24 mouse cellular contexts compared by ENCODE assay signal in the genomic region with DNA sequence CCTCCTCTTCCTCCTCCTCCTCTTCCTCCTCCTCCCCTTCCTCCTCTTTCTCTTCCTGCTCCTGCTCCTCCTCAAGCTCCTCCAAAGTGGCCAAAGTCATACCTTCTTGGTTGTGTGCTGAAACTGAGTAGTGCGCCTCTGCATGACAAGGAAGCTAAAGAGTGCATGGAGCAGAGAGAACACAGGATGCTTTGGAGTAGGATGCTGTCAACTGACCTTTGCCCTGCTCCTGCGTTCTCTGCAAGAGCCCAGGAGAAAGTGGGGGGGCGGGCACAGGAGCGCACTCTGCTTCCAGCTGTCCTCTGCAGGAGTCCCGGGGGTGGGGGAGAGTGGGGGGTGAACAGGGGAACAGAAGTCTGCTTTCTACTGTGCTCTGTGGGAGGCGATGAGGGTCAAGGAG.
DNase-seq lines count a peak whose midpoint lies in the region; ATAC-seq and TF ChIP-seq lines count a peak whose summit lies in the region.
"Had no signal": no experiment of that assay in that cellular context is flagged by ENCODE, and none has a peak within 500 bp of the region (broad histone marks: within the 10 kb centered on the region; RNA-seq: fewer than 3 reads in every experiment).

No protein-coding gene starts in this region.

- H3K4me2 ChIP-seq in midbrain, embryonic 11.5 days: no peak overlapping the region
- no peak overlapping the region for H3K4me2 ChIP-seq in midbrain, postnatal 0 days (ENCODE audit: low read depth, low read length, poor library complexity, severe bottlenecking)
- H3K4me2 ChIP-seq in limb, embryonic 12.5 days: no peak overlapping the region
- H3K4me2 ChIP-seq: embryonic facial prominence, embryonic 13.5 days; limb, embryonic 13.5 days; liver, embryonic 15.5 days; midbrain, embryonic 12.5 days had no signal

- no peak overlapping the region for H3K27ac ChIP-seq in midbrain, embryonic 11.5 days (ENCODE audit: low read depth, low read length)
- H3K27ac ChIP-seq in midbrain, postnatal 0 days (ENCODE audit: low read depth, low read length): no peak overlapping the region
- H3K27ac ChIP-seq in limb, embryonic 12.5 days: 0 out of 2 replicates have a peak overlapping the region, but pooled peaks have one; percentile 2
- H3K27ac ChIP-seq: embryonic facial prominence, embryonic 13.5 days; limb, embryonic 13.5 days; liver, embryonic 15.5 days; macrophage; midbrain, embryonic 12.5 days had no signal

- peaks cover 3% of the 10 kb centered on the region; the same call in 1 of the 2 replicates for H3K4me1 ChIP-seq in midbrain, embryonic 11.5 days (ENCODE audit: control insufficient read depth, insufficient read depth, low read length)
- H3K4me1 ChIP-seq in midbrain, postnatal 0 days (ENCODE audit: insufficient read depth, low read length): peaks cover under 1% of the 10 kb centered on the region; the same call in 1 of the 2 replicates
- H3K4me1 ChIP-seq in limb, embryonic 12.5 days (replicated peaks): peaks cover 43% of the 10 kb centered on the region

- peak; percentile 65 for DNase-seq in heart, adult 11 months
- no peak for DNase-seq in heart, postnatal 36 days
- DNase-seq in midbrain, embryonic 11.5 days (ENCODE audit: low spot score, missing footprints): peak; percentile 75
- no peak for DNase-seq in midbrain, postnatal 0 days (ENCODE audit: low spot score)
- DNase-seq in embryo, embryonic 9.5 days (ENCODE audit: extremely low spot score): peak; percentile 45
- no peak for DNase-seq in cerebellum, adult 18-20 months
- DNase-seq: adrenal gland, postnatal 10 days; cerebellum, postnatal 10 days; gastrocnemius, postnatal 36 days; kidney, adult 8-10 months; kidney, postnatal 25 days; layer of hippocampus, adult 9-11 months; thymus, adult 2 months had no signal

- no peak overlapping the region for H3K4me3 ChIP-seq in midbrain, embryonic 11.5 days (ENCODE audit: low read depth, low read length)
- no peak overlapping the region for H3K4me3 ChIP-seq in midbrain, postnatal 0 days (ENCODE audit: low read depth, low read length)
- H3K4me3 ChIP-seq in limb, embryonic 12.5 days (replicated peaks): no peak overlapping the region
- H3K4me3 ChIP-seq: embryonic facial prominence, embryonic 13.5 days; limb, embryonic 13.5 days; liver, embryonic 15.5 days; midbrain, embryonic 12.5 days had no signal

- no peaks in the 10 kb centered on the region for H3K27me3 ChIP-seq in midbrain, embryonic 11.5 days (ENCODE audit: control insufficient read depth, insufficient read depth, low read length)
- H3K27me3 ChIP-seq in midbrain, postnatal 0 days (ENCODE audit: insufficient read depth, low read length): no peaks in the 10 kb centered on the region
- no peaks in the 10 kb centered on the region for H3K27me3 ChIP-seq in limb, embryonic 12.5 days
- H3K27me3 ChIP-seq: embryonic facial prominence, embryonic 13.5 days; limb, embryonic 13.5 days; midbrain, embryonic 12.5 days; Patski had no signal

- 27% methylated on average over 6 of the region's 6 CpGs for WGBS in midbrain, embryonic 11.5 days
- WGBS in midbrain, postnatal 0 days: 38% methylated on average over 6 of the region's 6 CpGs
- 30% methylated on average over 6 of the region's 6 CpGs for WGBS in limb, embryonic 12.5 days

- H3K36me3 ChIP-seq in midbrain, embryonic 11.5 days (ENCODE audit: control insufficient read depth, insufficient read depth, low read length): no peaks in the 10 kb centered on the region
- no peaks in the 10 kb centered on the region for H3K36me3 ChIP-seq in midbrain, postnatal 0 days (ENCODE audit: insufficient read depth, low read length)
- 0 out of 2 replicates have a peak, but pooled peaks cover 10% of the 10 kb centered on the region for H3K36me3 ChIP-seq in limb, embryonic 12.5 days
- H3K36me3 ChIP-seq: embryonic facial prominence, embryonic 13.5 days; liver, embryonic 15.5 days; midbrain, embryonic 12.5 days had no signal

- no peak overlapping the region for H3K9ac ChIP-seq in midbrain, embryonic 11.5 days (ENCODE audit: low read length)
- no peak overlapping the region for H3K9ac ChIP-seq in midbrain, postnatal 0 days (replicated peaks; ENCODE audit: low read length, poor library complexity, severe bottlenecking)
- no peak overlapping the region for H3K9ac ChIP-seq in limb, embryonic 12.5 days (replicated peaks)
- H3K9ac ChIP-seq: embryonic facial prominence, embryonic 13.5 days; forebrain, postnatal 0 days; limb, embryonic 13.5 days; liver, embryonic 15.5 days; midbrain, embryonic 12.5 days had no signal

- H3K9me3 ChIP-seq in midbrain, embryonic 11.5 days (ENCODE audit: control insufficient read depth, low read length): no peaks in the 10 kb centered on the region
- H3K9me3 ChIP-seq in midbrain, postnatal 0 days (ENCODE audit: low read length): no peaks in the 10 kb centered on the region
- no peaks in the 10 kb centered on the region for H3K9me3 ChIP-seq in limb, embryonic 12.5 days
- H3K9me3 ChIP-seq: embryonic facial prominence, embryonic 13.5 days; limb, embryonic 13.5 days; liver, embryonic 15.5 days; midbrain, embryonic 12.5 days had no signal

- no peak for TF ChIP-seq CTCF in midbrain, postnatal 0 days (IDR thresholded peaks at IDR 0.05)

- intact Hi-C loops in heart, postnatal 36 days (cut with DNase I): no loop called here

- ATAC-seq in midbrain, embryonic 11.5 days (ENCODE audit: low FRiP score): no peak
- no peak for ATAC-seq in midbrain, postnatal 0 days (ENCODE audit: low FRiP score)
- ATAC-seq in limb, embryonic 12.5 days (ENCODE audit: insufficient number of reproducible peaks, insufficient read depth, low FRiP score, low TSS enrichment, low read depth): no peak
- ATAC-seq in monocyte, adult 5-6 weeks (replicated peaks; ENCODE audit: insufficient number of reproducible peaks, low FRiP score, low TSS enrichment, poor library complexity, severe bottlenecking): no peak
- ATAC-seq: CD4-positive, CD25-positive, alpha-beta regulatory T cell, adult 4 months; inflammation-experienced regulatory T-cells, adult 6 months; Patski had no signal

Comparison
In these comparisons a context has a peak if more than half of its experiments do, and no peak if none do; other contexts are left out.
1. DNase-seq: peak in heart, adult 11 months (single experiment), midbrain, embryonic 11.5 days (single experiment) and embryo, embryonic 9.5 days (single experiment); none in heart, postnatal 36 days (0 of 2), midbrain, postnatal 0 days (single experiment) and cerebellum, adult 18-20 months (0 of 2).